Mouse (Mus musculus): ENCODE measurements around the gene Edem1.

The Edem1 gene

GRCm38 (mm10) chr6:108829386-108830370, 1.2 kb downstream of the Edem1 start:
- DNase-seq: peak; percentile 83

GRCm38 (mm10) chr6:108832170-108832569, 3.7 kb downstream of the Edem1 start:
- DNase-seq: no peak

- no peak for DNase-seq
Measured at GRCm38 (mm10) chr6:108832989-108833388, 4.5 kb downstream of the Edem1 start.

GRCm38 (mm10) chr6:108833963-108834697, 5.7 kb downstream of the Edem1 start:
- DNase-seq: no peak

- peak; percentile 22 for DNase-seq
Measured at GRCm38 (mm10) chr6:108835765-108836691, 7.6 kb downstream of the Edem1 start.

GRCm38 (mm10) chr6:108837081-108837480, 8.6 kb downstream of the Edem1 start:
- DNase-seq: no peak

GRCm38 (mm10) chr6:108837958-108838357, 9.5 kb downstream of the Edem1 start:
- DNase-seq: no peak

GRCm38 (mm10) chr6:108839432-108839831, 11.0 kb downstream of the Edem1 start:
- DNase-seq: no peak

GRCm38 (mm10) chr6:108840861-108841640, 12.6 kb downstream of the Edem1 start:
- DNase-seq: no peak

GRCm38 (mm10) chr6:108843664-108844063, 15.2 kb downstream of the Edem1 start:
- DNase-seq: no peak

GRCm38 (mm10) chr6:108844093-108844492, 15.7 kb downstream of the Edem1 start:
- no peak for DNase-seq

- no peak for DNase-seq
Measured at GRCm38 (mm10) chr6:108844771-108845170, 16.3 kb downstream of the Edem1 start.

GRCm38 (mm10) chr6:108852088-108852670, 23.7 kb downstream of the Edem1 start:
- no peak for DNase-seq

- no peak for DNase-seq
Measured at GRCm38 (mm10) chr6:108852986-108853385, 24.5 kb downstream of the Edem1 start.

GRCm38 (mm10) chr6:108858583-108858982, 30.1 kb downstream of the Edem1 start:
- DNase-seq: peak; percentile 19

GRCm38 (mm10) chr6:108861226-108861625, 32.8 kb downstream of the Edem1 start:
- no peak for DNase-seq

GRCm38 (mm10) chr6:108862548-108862947, 34.1 kb downstream of the Edem1 start:
- no peak for DNase-seq

- no peak for DNase-seq
Measured at GRCm38 (mm10) chr6:108866317-108866716, 37.9 kb downstream of the Edem1 start.

- peak; percentile 55 for DNase-seq
Measured at GRCm38 (mm10) chr6:108869031-108869430, 40.6 kb downstream of the Edem1 start.

- no peak for DNase-seq
Measured at GRCm38 (mm10) chr6:108870421-108870820, 42.0 kb downstream of the Edem1 start.

- DNase-seq: no peak
Measured at GRCm38 (mm10) chr6:108871251-108871650, 42.8 kb downstream of the Edem1 start.

Data from kidney, adult 9 months (tissue).